Mouse (Mus musculus): Measurements from ENCODE around the gene Fosl1. TPM values are rescaled to one million over a fixed set of nuclear protein-coding genes. Genes with fewer than 3 reads are reported as not detected.

Gene Fosl1
- total RNA-seq, 2 experiments from 2014 or later, result 5.3 TPM; not detected in 1

Other genes starting within 250 kb of the Fosl1 start
- 10 to 100 TPM; 15.6 to 23.6 TPM for gene Pacs1, start 174.4 kb upstream of the Fosl1 start, total RNA-seq (2021)
- 100 to 1,000 TPM; 165 to 171 TPM for gene Sf3b2, start 152.1 kb upstream of the Fosl1 start, total RNA-seq (2021)
- not detected for gene Gal3st3, start 149.2 kb upstream of the Fosl1 start, total RNA-seq (2021)
- not detected for gene Catsper1, start 111.8 kb upstream of the Fosl1 start, total RNA-seq (2021)
- gene Cst6, start 98.0 kb upstream of the Fosl1 start, total RNA-seq (2021), result 1 to 10 TPM; 2.1 to 2.5 TPM
- gene Eif1ad, start 80.8 kb upstream of the Fosl1 start, total RNA-seq (2021), result 10 to 100 TPM; 24.4 to 26.1 TPM
- 100 to 1,000 TPM; 152 to 165 TPM for gene Banf1, start 80.4 kb upstream of the Fosl1 start, total RNA-seq (2021)
- 10 to 100 TPM; 79.1 to 86.5 TPM for gene Sart1, start 58.8 kb upstream of the Fosl1 start, total RNA-seq (2021)
- gene Tsga10ip, start 45.0 kb upstream of the Fosl1 start, total RNA-seq (2021), result not detected
- gene Drap1, start 22.6 kb upstream of the Fosl1 start, total RNA-seq (2021), result 100 to 1,000 TPM; 250 to 263 TPM
- gene AI837181, start 22.4 kb upstream of the Fosl1 start, total RNA-seq (2021), result 10 to 100 TPM; 43.7 to 50.6 TPM
- gene Ccdc85b, start 10.3 kb downstream of the Fosl1 start, total RNA-seq (2021), result 1 to 10 TPM; 7.9 to 8.3 TPM
- 10 to 100 TPM; 89.1 to 95.3 TPM for gene Fibp, start 13.1 kb downstream of the Fosl1 start, total RNA-seq (2021)
- gene Ctsw, start 21.0 kb downstream of the Fosl1 start, total RNA-seq (2021), result under 1 TPM in 1 of 2 experiments, not detected in 1; 0.26 TPM
- 10 to 100 TPM; 50.2 to 87.9 TPM for gene Efemp2, start 26.4 kb downstream of the Fosl1 start, total RNA-seq (2021)
- 10 to 100 TPM; 23.1 to 30.7 TPM for gene Mus81, start 40.9 kb downstream of the Fosl1 start, total RNA-seq (2021)
- 100 to 1,000 TPM; 659 to 740 TPM for gene Cfl1, start 42.9 kb downstream of the Fosl1 start, total RNA-seq (2021)
- gene 1700020D05Rik, start 56.2 kb downstream of the Fosl1 start, total RNA-seq (2021), result 1 to 10 TPM; 1.0 to 1.5 TPM
- 10 to 100 TPM; 11.1 to 12.1 TPM for gene Snx32, start 63.0 kb downstream of the Fosl1 start, total RNA-seq (2021)
- not detected for gene Ovol1, start 113.1 kb downstream of the Fosl1 start, total RNA-seq (2021)
- 1 to 10 TPM; 7.8 to 8.3 TPM for gene Ap5b1, start 120.5 kb downstream of the Fosl1 start, total RNA-seq (2021)
- gene Rnaseh2c, start 154.3 kb downstream of the Fosl1 start, total RNA-seq (2021), result 100 to 1,000 TPM; 124 to 139 TPM
- 10 to 100 TPM; 66.2 to 68.2 TPM for gene Kat5, start 162.7 kb downstream of the Fosl1 start, total RNA-seq (2021)
- 10 to 100 TPM; 85.7 to 86.4 TPM for gene Rela, start 189.9 kb downstream of the Fosl1 start, total RNA-seq (2021)
- 10 to 100 TPM; 40.5 to 57.2 TPM for gene Sipa1, start 216.2 kb downstream of the Fosl1 start, total RNA-seq (2021)
- 10 to 100 TPM; 44.7 to 45.8 TPM for gene Map3k11, start 241.2 kb downstream of the Fosl1 start, total RNA-seq (2021)
- 100 to 1,000 TPM in 1 of 2 experiments, 10 to 100 TPM in 1; 89.5 to 108 TPM for gene Pcnx3, start 241.4 kb downstream of the Fosl1 start, total RNA-seq (2021)

Data from adrenal gland, postnatal 36 days (tissue).